Comparison of ENCODE assay signal across 8 mouse cellular contexts in the genomic region with DNA sequence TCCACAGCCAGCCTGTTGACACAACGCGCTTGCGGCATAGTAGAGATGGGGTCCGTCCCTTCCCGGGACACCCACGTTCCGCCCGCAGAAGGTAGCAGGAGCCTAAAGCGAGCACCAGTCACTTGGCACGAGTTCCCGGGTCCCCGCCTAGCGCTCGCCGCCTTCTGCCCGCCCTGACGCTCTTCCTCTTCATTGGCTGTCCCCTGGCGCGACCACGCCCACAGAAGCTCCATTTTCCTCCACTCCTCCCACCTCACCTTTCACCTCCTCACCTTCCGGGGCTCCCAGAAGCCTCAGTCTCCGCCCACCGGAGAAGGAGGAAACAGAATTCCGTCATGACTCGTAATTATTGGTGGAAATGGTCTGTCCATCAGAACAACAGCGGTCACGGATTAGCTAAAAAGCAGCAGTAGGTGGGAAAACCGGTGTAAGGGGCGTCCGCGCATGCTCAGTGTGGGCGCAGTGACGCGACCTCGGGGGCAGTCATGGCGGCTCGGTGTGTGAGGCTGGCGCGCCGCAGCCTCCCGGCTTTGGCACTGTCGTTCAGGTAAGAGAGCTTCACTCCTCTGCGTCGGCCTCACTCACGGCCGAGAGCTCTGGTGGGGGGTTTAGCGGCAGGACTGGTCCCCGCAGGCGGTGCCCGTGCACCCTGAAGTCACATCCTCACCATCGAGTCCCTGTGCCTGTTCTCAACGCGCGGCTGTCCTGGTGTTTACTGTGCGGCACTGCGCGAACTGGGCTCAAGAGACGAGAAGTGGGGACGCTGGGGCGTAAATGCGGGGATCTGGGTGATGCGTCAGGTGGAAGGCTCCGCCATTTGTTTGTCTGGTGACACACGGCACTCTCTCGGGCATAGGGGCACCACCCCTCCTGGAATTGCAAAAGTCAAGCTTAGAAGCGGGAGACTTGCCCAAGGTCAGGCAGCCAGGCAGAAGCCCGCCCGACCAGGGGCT. TPM values are rescaled to one million over a fixed set of nuclear protein-coding genes. Genes with fewer than 3 reads are reported as not detected.
A peak's percentile ranks its signal among the peaks of the same experiment; 100 is the strongest.
DNase-seq lines count a peak whose midpoint lies in the region; ATAC-seq and TF ChIP-seq lines count a peak whose summit lies in the region.

A gene (plus strand): TSS at position 290 of the 953 bp plus-strand sequence.

- peak; percentile 93 for ATAC-seq in G1E (ENCODE audit: extremely low read depth, insufficient number of reproducible peaks, low FRiP score, poor library complexity, severe bottlenecking)
- ATAC-seq in forebrain, embryonic 16.5 days: peak; percentile 96
- ATAC-seq in lung, embryonic 14.5 days (ENCODE audit: insufficient read depth): peak; percentile 96

- H3K27ac ChIP-seq in forebrain, embryonic 16.5 days (ENCODE audit: low read length): peak within 1 kb of the TSS; percentile 37; the same call in 1 of the 2 replicates
- peak within 1 kb of the TSS; percentile 92 for H3K27ac ChIP-seq in layer of hippocampus, adult 2 months
- peak within 1 kb of the TSS; percentile 54; the same call in 1 of the 2 replicates for H3K27ac ChIP-seq in lung, embryonic 14.5 days (ENCODE audit: low read depth)
- peak within 1 kb of the TSS; percentile 47; the same call in 1 of the 2 replicates for H3K27ac ChIP-seq in olfactory bulb, adult 2 months (ENCODE audit: insufficient read depth, low read depth, low read length)
- H3K27ac ChIP-seq in thymus, adult 2 months (ENCODE audit: control insufficient read depth, insufficient read depth, low read length): peak within 1 kb of the TSS; percentile 12; the same call in 1 of the 2 replicates

- under 1% methylated on average over 68 of the region's 68 CpGs for WGBS in forebrain, embryonic 16.5 days
- WGBS in lung, embryonic 14.5 days: under 1% methylated on average over 68 of the region's 68 CpGs
- under 1% methylated on average over 68 of the region's 68 CpGs for WGBS in olfactory bulb, adult 2 months
- WGBS in thymus, adult 2 months: under 1% methylated on average over 68 of the region's 68 CpGs

- H3K9me3 ChIP-seq in G1E (replicated peaks): no peaks in the 10 kb centered on the region
- no peaks in the 10 kb centered on the region for H3K9me3 ChIP-seq in forebrain, embryonic 16.5 days (ENCODE audit: control insufficient read depth, low read length)
- H3K9me3 ChIP-seq in lung, embryonic 14.5 days (ENCODE audit: low read depth, low read length): no peaks in the 10 kb centered on the region

- intact Hi-C loops in heart, postnatal 36 days (cut with DNase I): loop anchor here (5.0 kb wide), 2 partner anchors 117 to 227 kb away; no protein-coding TSS in a partner anchor

- H3K4me1 ChIP-seq in G1E (ENCODE audit: insufficient read depth, low read depth, low read length): peaks cover 41% of the 10 kb centered on the region
- H3K4me1 ChIP-seq in forebrain, embryonic 16.5 days (replicated peaks; ENCODE audit: control insufficient read depth, insufficient read depth, low read length): peaks cover 13% of the 10 kb centered on the region
- peaks cover 6% of the 10 kb centered on the region; the same call in 1 of the 2 replicates for H3K4me1 ChIP-seq in lung, embryonic 14.5 days (ENCODE audit: insufficient read depth)
- peaks cover 7% of the 10 kb centered on the region; the same call in 1 of the 2 replicates for H3K4me1 ChIP-seq in olfactory bulb, adult 2 months (ENCODE audit: control insufficient read depth, insufficient read depth, low read length)
- peaks cover 13% of the 10 kb centered on the region for H3K4me1 ChIP-seq in thymus, adult 2 months (replicated peaks; ENCODE audit: control insufficient read depth, insufficient read depth, low read length)

- peak within 1 kb of the TSS; percentile 96 for H3K4me3 ChIP-seq in G1E (ENCODE audit: low read depth, low read length)
- peak within 1 kb of the TSS; percentile 73 for H3K4me3 ChIP-seq in forebrain, embryonic 16.5 days (replicated peaks; ENCODE audit: low read length)
- H3K4me3 ChIP-seq in layer of hippocampus, adult 2 months: peak within 1 kb of the TSS; percentile 81
- peak within 1 kb of the TSS; percentile 97 for H3K4me3 ChIP-seq in lung, embryonic 14.5 days (ENCODE audit: low read depth, low read length)
- H3K4me3 ChIP-seq in olfactory bulb, adult 2 months (ENCODE audit: insufficient read depth, low read depth, low read length): peak within 1 kb of the TSS; percentile 86
- H3K4me3 ChIP-seq in thymus, adult 2 months (ENCODE audit: control insufficient read depth, insufficient read depth, low read length): peak within 1 kb of the TSS; percentile 90

- H3K9ac ChIP-seq in forebrain, embryonic 16.5 days (replicated peaks; ENCODE audit: low read depth, low read length): peak within 1 kb of the TSS; percentile 74
- H3K9ac ChIP-seq in lung, embryonic 14.5 days: peak within 1 kb of the TSS; percentile 86

- DNase-seq in G1E (ENCODE audit: low spot score): peak; percentile 93
- DNase-seq in cerebellum, adult 18-20 months: peak; percentile 97 to 100
- DNase-seq in heart, postnatal 36 days: peak; percentile 93 to 96
- peak; percentile 96 to 100 for DNase-seq in layer of hippocampus, adult 2 months (ENCODE audit: low spot score in 2 of 2)
- peak; percentile 100 for DNase-seq in lung, embryonic 14.5 days
- peak; percentile 98 for DNase-seq in thymus, adult 2 months

- TF ChIP-seq CTCF in G1E (IDR thresholded peaks at IDR 0.05; ENCODE audit: low read depth, low read length): no peak
- 0 out of 2 replicates have a peak, but pooled peaks have one; percentile 8 for TF ChIP-seq CTCF in layer of hippocampus, adult 2 months (conservative IDR thresholded peaks at IDR 0.05)
- TF ChIP-seq CTCF in lung, embryonic 14.5 days (IDR thresholded peaks at IDR 0.05; ENCODE audit: low read depth): no peak
- TF ChIP-seq CTCF in olfactory bulb, adult 2 months (IDR thresholded peaks at IDR 0.05; ENCODE audit: insufficient read depth, low read depth, low read length): no peak
- no peak for TF ChIP-seq CTCF in thymus, adult 2 months (IDR thresholded peaks at IDR 0.05; ENCODE audit: borderline replicate concordance, control insufficient read depth, extremely low read depth, insufficient read depth, low read length, poor library complexity)

- H3K36me3 ChIP-seq in G1E (replicated peaks): peaks cover 31% of the 10 kb centered on the region
- H3K36me3 ChIP-seq in forebrain, embryonic 16.5 days (ENCODE audit: control insufficient read depth, insufficient read depth): peaks cover 4% of the 10 kb centered on the region; the same call in 1 of the 2 replicates
- peaks cover 13% of the 10 kb centered on the region for H3K36me3 ChIP-seq in lung, embryonic 14.5 days (ENCODE audit: insufficient read depth)
- peaks cover 7% of the 10 kb centered on the region; the same call in 1 of the 2 replicates for H3K36me3 ChIP-seq in thymus, adult 2 months (ENCODE audit: control insufficient read depth, insufficient read depth, low read length)

- peak; percentile 63 for TF ChIP-seq POLR2A in olfactory bulb, adult 2 months (IDR thresholded peaks at IDR 0.05; ENCODE audit: insufficient read depth, low read depth, low read length)
- TF ChIP-seq POLR2A in thymus, adult 2 months (IDR thresholded peaks at IDR 0.05; ENCODE audit: control insufficient read depth, extremely low read depth, insufficient read depth, low read length, poor library complexity): peak; percentile 81

- H3K27me3 ChIP-seq in G1E (ENCODE audit: insufficient read depth, low read length): peaks cover 4% of the 10 kb centered on the region
- no peaks in the 10 kb centered on the region for H3K27me3 ChIP-seq in forebrain, embryonic 16.5 days (replicated peaks; ENCODE audit: control insufficient read depth, insufficient read depth, low read length)
- no peaks in the 10 kb centered on the region for H3K27me3 ChIP-seq in lung, embryonic 14.5 days (ENCODE audit: insufficient read depth, low read length)
- no peaks in the 10 kb centered on the region for H3K27me3 ChIP-seq in thymus, adult 2 months (ENCODE audit: control insufficient read depth, insufficient read depth, low read length)

- peak within 1 kb of the TSS; percentile 79 for H3K4me2 ChIP-seq in forebrain, embryonic 16.5 days (ENCODE audit: low read length)
- H3K4me2 ChIP-seq in lung, embryonic 14.5 days: peak within 1 kb of the TSS; percentile 98

RNA-seq across cellular contexts. Expression of the gene that starts here (rescaled TPM):
- total RNA-seq in G1E (2014; fragmentation: Nextera tagmentation) (18.3 and 20.8 TPM in 2 replicates), G1E (2017) (32.9 and 34.7 TPM in 2 replicates)
- 13.1 and 16.7 TPM in 2 replicates for polyA plus RNA-seq in G1E (2012)
- 44.1 TPM in 2 replicates for polyA plus RNA-seq in forebrain, embryonic 16.5 days (2015; fragmentation: Nextera tagmentation; extraction: Ambion mirVana)
- 10 to 100 TPM; 63.0 to 63.2 TPM for total RNA-seq in heart, postnatal 36 days (2021)
- 10 to 100 TPM; 24.0 to 24.5 TPM for total RNA-seq in layer of hippocampus, adult 2 months (2021)
- polyA plus RNA-seq in lung, embryonic 14.5 days (2014; fragmentation: Nextera tagmentation; extraction: Ambion mirVana): 53.1 and 53.2 TPM in 2 replicates
- polyA plus RNA-seq in olfactory bulb, adult 2 months (2012; ENCODE audit: insufficient read depth, insufficient read length, low replicate concordance, missing spikeins): 130 TPM in 1 of 2 replicates, not detected in the other
- 13.7 and 15.3 TPM in 2 replicates for polyA plus RNA-seq in thymus, adult 2 months (2012; rRNA removed)

Comparison
In these comparisons a context has a peak if more than half of its experiments do, and no peak if none do; other contexts are left out.
1. Peak in every context shown above with its lines: DNase-seq, ATAC-seq, H3K4me3 ChIP-seq and H3K27ac ChIP-seq.
2. H3K27ac ChIP-seq: peak in every context shown above with its lines; median percentile 92 in layer of hippocampus, adult 2 months; 54 in lung, embryonic 14.5 days; 47 in olfactory bulb, adult 2 months; 37 in forebrain, embryonic 16.5 days; 12 in thymus, adult 2 months.